Mouse (Mus musculus) stomach, postnatal 0 days (tissue): ENCODE measurements around the gene Borcs6.

Experiments used
- CTCF ChIP-seq: IDR thresholded peaks from 2 replicates; pipeline ENCODE4 v1.5.1; 2016; ENCODE audit warnings: antibody characterized with exemption, low read depth, mild to moderate bottlenecking, moderate library complexity
- EP300 ChIP-seq: optimal IDR thresholded peaks from 2 replicates; pipeline ENCODE3; 2016; ENCODE audit warnings: antibody characterized with exemption

- no peak for TF ChIP-seq CTCF
- no peak for TF ChIP-seq EP300
Measured at GRCm38 (mm10) chr11:69020691-69021090, 38.8 kb upstream of the Borcs6 start.
